Mouse (Mus musculus) forebrain, embryonic 14.5 days (tissue): ENCODE measurements around the gene Zfp526. TPM values are rescaled to one million over a fixed set of nuclear protein-coding genes. Genes with fewer than 3 reads are reported as not detected.

Experiments used
- ATAC-seq: fragments of 200-750 bp; cut with Nextera tagmentation; 2 replicates; pipeline ENCODE4 v1.8.0; 2017; ENCODE audit warnings: mild to moderate bottlenecking, moderate library complexity
- DNase-seq: peaks from one replicate; pipeline ENCODE4 v3.0.0-alpha.2; 2015; ENCODE audit warnings: low spot score
- H3K27ac ChIP-seq: fragments of 300-500 bp; sonication (generic); 2 replicates; pipeline ENCODE4 v1.5.1; 2014; ENCODE audit warnings: low read depth, mild to moderate bottlenecking, control low read depth, low read length, moderate library complexity
- H3K27me3 ChIP-seq: fragments of 300-500 bp; sonication (generic); replicated peaks from 2 replicates; pipeline ENCODE4 v1.6.1; 2014; ENCODE audit warnings: low read length, control low read depth, mixed read lengths; ENCODE audit not compliant: control insufficient read depth, insufficient read depth
- H3K36me3 ChIP-seq: fragments of 300-500 bp; sonication (generic); 2 replicates; pipeline ENCODE4 v1.6.1; 2014; ENCODE audit warnings: low read length, control low read depth; ENCODE audit not compliant: control insufficient read depth, insufficient read depth
- H3K4me1 ChIP-seq: fragments of 300-500 bp; sonication (generic); 2 replicates; pipeline ENCODE4 v1.6.1; 2014; ENCODE audit warnings: antibody characterized with exemption, low read length, control low read depth; ENCODE audit not compliant: control insufficient read depth, insufficient read depth
- H3K4me2 ChIP-seq: fragments of 300-500 bp; sonication (generic); 2 replicates; pipeline ENCODE4 v1.6.1; 2014; ENCODE audit warnings: mild to moderate bottlenecking, control low read depth, low read length
- H3K4me3 ChIP-seq: fragments of 300-500 bp; sonication (generic); 2 replicates; pipeline ENCODE4 v1.5.1; 2014; ENCODE audit warnings: low read depth, low read length, control low read depth
- H3K9ac ChIP-seq: fragments of 300-500 bp; sonication (generic); 2 replicates; pipeline ENCODE4 v1.6.1; 2014; ENCODE audit warnings: mild to moderate bottlenecking, low read length, control low read depth, moderate library complexity
- H3K9me3 ChIP-seq: fragments of 300-500 bp; sonication (generic); replicated peaks from 2 replicates; pipeline ENCODE4 v1.6.1; 2016; ENCODE audit warnings: low read length, control low read depth, mixed read lengths; ENCODE audit not compliant: control insufficient read depth
- WGBS: fragments of 180-500 bp; shearing (Covaris S2); extraction: QIAGEN DNeasy Blood & Tissue Kit; methylation state at CpG from one replicate; pipeline ENCODE4 v1.1.7; 2014; 5-methylcytosine and 5-hydroxymethylcytosine counted together
- polyA plus RNA-seq: library from polyadenylated mRNA; unstranded; fragments of >200 nt; fragmentation: Nextera tagmentation; extraction: Ambion mirVana; gene quantifications from 2 replicates; pipeline ENCODE4 v1.2.1, GENCODE M21; 2014

The Zfp526 gene
- polyA plus RNA-seq, 1 experiment from 2014 or later, result 2.3 TPM

DNA sequence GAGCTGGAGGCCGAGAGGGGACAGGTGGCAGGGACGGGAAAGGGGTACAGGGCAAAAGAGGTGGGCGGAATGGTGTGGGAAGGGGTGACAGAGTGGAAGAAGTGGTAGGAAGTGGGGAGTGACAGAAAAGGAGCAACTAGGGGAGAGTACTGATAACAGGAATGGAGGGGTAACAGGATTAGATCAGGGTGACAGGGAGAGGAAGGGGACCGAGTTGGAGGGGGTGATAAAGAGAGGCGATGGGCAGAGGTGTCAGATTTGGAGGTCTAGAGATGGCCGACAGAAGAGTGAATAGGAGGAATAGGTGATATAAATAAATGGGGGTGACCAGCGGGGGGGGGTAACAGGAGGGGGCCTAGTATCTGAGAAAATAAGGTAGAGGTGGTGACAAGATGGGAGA, 47.4 kb downstream of the Zfp526 start:
- Histone ChIP-seq H3K27ac (peak overlapping the region; percentile 82), H3K9me3 (no peaks in the 10 kb centered on the region), H3K36me3 (peaks cover 28% of the 10 kb centered on the region), H3K9ac (peak overlapping the region; percentile 81), H3K4me1 (peaks cover 14% of the 10 kb centered on the region), H3K27me3 (no peaks in the 10 kb centered on the region), H3K4me2 (peak overlapping the region; percentile 80), H3K4me3 (peak overlapping the region; percentile 73)
- WGBS, result 3% methylated on average over 7 of the region's 7 CpGs
- no peak for DNase-seq
- no peak for ATAC-seq

DNA sequence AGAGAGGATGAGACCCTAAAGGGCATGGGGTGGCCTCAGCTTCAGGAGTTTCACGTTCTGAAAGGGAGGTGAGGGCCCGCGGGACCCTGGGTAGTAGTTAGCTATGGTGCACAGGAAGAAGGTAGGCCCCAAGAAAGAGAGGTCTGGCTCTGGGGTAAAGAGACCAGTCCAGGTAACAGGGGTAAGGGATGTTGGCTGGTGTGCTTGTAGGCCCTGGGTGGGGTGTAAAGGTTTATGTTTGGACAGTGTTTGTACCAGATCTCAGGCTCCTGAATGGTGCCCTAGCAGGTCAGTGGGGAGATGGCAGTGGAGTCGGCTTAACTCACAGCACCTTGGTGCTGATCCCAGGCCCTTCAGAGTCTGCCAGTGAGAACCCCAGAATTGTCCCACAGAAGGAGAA, 47.8 kb downstream of the Zfp526 start:
- peak overlapping the region; percentile 73 for H3K4me3 ChIP-seq
- peaks cover 32% of the 10 kb centered on the region for H3K36me3 ChIP-seq
- peaks cover 14% of the 10 kb centered on the region for H3K4me1 ChIP-seq
- no peak overlapping the region for H3K27ac ChIP-seq
- ATAC-seq (no peak), DNase-seq (no peak)
- no peaks in the 10 kb centered on the region for H3K9me3 ChIP-seq
- peak overlapping the region; percentile 81 for H3K9ac ChIP-seq
- peak overlapping the region; percentile 80 for H3K4me2 ChIP-seq
- 49% methylated on average over 4 of the region's 4 CpGs for WGBS
- no peaks in the 10 kb centered on the region for H3K27me3 ChIP-seq

DNA sequence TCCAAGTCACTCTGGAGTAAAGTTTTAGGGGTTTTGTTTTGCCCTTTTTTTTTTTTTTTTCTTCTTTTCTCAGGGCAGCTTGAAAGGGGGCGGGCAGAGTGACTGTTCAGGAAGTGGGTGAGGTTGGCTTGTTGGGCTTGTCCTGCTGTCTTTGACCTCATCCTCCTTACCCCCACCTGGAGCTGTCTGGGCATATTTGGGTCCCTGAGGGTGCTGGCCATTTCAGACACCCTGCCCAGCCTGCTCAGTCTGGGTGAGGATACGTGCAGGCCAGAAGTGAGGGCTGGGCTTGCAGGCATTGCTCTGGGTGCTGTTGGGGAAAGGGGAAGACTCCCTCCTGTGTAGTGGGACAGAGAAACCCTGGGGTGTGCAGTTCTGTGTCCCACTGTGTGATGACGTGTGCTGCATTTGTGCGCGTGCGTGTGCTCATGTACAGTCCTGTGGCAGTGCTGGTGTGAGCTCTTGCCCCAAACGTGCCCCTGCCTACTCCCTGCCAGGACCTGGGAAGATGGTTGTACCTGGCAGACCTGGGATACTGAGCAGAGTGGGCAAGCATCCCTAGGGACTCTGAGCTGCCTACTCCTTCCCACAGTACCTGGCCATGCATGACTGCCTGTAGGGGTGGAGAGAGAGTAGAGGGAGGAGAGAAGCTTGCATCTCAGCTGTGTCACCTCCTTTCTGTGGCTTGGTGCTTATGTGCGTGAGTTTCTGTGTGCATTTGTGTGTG, 48.5 kb downstream of the Zfp526 start:
- peaks cover 18% of the 10 kb centered on the region for H3K4me1 ChIP-seq
- no peak overlapping the region for H3K27ac ChIP-seq
- WGBS, result 86% methylated on average over 8 of the region's 8 CpGs
- ATAC-seq, result no peak
- H3K4me2 ChIP-seq, result peak overlapping the region; percentile 80
- H3K36me3 ChIP-seq, result peaks cover 36% of the 10 kb centered on the region
- no peak for DNase-seq
- H3K4me3 ChIP-seq, result peak overlapping the region; percentile 73
- H3K27me3 ChIP-seq, result no peaks in the 10 kb centered on the region
- H3K9ac ChIP-seq, result peak overlapping the region; percentile 81; the same call in 1 of the 2 replicates
- H3K9me3 ChIP-seq, result no peaks in the 10 kb centered on the region

DNA sequence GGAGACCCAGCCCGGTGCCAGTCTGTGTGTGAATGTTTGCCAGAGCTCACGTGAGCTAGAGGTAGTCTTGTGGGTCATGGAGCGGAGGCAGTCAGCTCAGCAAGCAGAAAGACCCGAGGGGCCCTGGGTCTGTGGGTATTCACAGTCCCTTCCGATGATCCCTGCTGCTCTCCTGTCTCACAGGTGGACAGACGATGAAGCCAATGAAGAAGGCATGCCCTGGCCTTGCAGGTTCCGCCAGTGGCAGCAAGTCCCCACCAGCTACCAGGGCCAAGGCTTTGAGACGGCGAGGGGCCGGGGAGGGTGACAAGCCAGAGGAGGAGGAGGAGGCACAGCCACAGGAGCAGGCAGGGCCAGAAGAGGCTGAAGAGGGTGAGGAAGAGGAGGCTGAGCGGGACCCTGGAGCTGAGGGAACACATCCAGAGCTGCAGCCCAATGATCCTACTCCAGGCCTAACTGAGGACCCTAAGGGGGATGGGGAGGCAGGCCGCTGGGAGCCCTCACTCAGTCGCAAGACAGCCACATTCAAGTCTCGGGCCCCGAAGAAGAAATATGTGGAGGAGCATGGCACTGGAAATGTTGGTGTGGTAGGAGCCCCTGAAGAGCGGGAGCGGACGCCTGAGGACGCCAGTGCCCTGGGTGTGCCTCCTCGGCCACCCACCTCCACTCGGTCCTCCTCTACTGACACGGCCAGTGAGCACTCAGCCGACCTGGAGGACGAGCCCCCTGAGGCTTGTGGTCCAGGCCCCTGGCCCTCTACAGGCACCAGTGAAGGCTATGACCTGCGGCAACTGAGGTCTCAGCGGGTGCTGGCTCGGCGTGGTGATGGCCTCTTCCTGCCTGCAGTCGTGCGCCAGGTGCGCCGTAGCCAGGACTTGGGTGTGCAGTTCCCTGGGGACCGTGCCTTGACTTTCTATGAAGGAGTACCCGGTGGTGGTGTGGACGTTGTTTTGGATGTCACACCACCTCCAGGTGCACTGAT, 49.7 kb downstream of the Zfp526 start:
- H3K4me3 ChIP-seq, result no peak overlapping the region
- no peaks in the 10 kb centered on the region for H3K9me3 ChIP-seq
- H3K4me1 ChIP-seq, result peaks cover 18% of the 10 kb centered on the region
- no peaks in the 10 kb centered on the region for H3K27me3 ChIP-seq
- H3K4me2 ChIP-seq, result no peak overlapping the region
- H3K36me3 ChIP-seq, result peaks cover 40% of the 10 kb centered on the region
- H3K9ac ChIP-seq, result peak overlapping the region; percentile 6; the same call in 1 of the 2 replicates
- 91% methylated on average over 35 of the region's 35 CpGs for WGBS
- no peak for DNase-seq
- ATAC-seq, result no peak
- no peak overlapping the region for H3K27ac ChIP-seq

DNA sequence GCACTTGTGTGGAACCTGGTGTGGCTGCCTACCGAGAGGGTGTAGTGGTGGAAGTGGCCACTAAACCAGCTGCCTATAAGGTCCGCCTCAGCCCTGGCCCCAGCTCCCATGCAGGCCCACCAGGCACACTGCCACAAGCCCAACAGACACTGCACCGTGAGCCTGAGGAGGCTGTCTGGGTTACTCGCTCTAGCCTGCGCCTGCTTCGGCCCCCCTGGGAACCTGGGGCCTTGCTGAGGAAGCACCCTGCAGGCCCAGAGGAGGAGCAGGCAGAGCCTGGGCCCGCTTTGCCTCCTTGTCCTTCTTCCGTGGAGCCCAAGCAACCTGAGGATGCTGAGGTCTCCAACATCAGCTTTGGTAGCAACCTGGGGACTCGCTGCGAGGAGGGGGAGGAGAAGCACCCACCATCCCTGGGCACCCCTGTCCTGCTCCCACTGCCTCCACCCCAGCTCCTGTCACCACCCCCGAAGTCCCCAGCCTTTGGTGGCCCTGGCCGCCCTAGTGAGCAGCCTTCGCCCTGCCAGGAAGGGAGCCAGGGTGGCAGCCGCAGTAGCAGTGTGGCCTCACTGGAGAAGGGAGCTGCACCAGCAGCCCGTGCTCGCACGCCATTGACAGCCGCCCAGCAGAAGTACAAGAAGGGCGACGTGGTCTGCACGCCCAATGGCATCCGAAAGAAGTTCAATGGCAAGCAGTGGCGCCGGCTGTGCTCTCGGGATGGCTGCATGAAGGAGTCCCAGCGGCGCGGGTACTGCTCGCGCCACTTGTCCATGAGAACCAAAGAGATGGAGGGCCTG, 50.6 kb downstream of the Zfp526 start:
- H3K27me3 ChIP-seq, result no peaks in the 10 kb centered on the region
- no peak overlapping the region for H3K9ac ChIP-seq
- peaks cover 17% of the 10 kb centered on the region for H3K4me1 ChIP-seq
- no peak overlapping the region for H3K4me2 ChIP-seq
- ATAC-seq (no peak), DNase-seq (no peak)
- H3K4me3 ChIP-seq, result no peak overlapping the region
- no peaks in the 10 kb centered on the region for H3K9me3 ChIP-seq
- H3K27ac ChIP-seq, result no peak overlapping the region
- WGBS, result 89% methylated on average over 30 of the region's 30 CpGs
- H3K36me3 ChIP-seq, result peaks cover 40% of the 10 kb centered on the region

DNA sequence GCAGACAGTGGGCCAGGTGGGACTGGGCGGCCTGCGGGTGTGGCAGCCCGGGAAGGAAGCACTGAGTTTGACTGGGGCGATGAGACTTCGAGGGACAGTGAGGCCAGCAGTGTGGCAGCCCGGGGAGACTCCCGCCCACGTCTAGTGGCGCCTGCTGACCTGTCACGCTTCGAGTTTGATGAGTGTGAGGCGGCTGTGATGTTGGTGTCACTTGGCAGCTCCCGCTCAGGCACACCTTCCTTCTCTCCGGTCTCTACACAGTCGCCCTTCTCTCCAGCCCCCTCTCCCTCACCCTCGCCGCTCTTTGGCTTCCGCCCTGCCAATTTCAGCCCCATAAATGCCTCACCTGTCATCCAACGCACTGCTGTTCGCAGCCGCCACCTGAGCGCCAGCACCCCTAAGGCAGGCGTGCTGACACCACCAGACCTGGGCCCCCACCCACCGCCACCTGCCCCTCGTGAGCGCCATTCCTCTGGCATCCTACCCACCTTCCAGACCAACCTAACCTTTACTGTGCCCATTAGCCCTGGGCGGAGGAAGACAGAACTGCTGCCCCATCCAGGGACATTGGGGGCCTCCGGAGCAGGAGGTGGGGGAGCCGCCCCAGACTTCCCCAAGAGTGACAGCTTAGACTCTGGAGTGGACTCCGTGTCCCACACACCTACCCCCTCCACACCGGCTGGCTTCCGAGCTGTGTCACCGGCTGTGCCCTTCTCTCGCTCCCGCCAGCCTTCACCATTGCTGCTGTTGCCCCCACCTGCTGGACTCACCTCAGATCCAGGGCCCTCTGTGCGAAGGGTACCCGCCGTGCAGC, 51.4 kb downstream of the Zfp526 start:
- H3K4me3 ChIP-seq, result no peak overlapping the region
- no peak overlapping the region for H3K4me2 ChIP-seq
- H3K36me3 ChIP-seq, result peaks cover 40% of the 10 kb centered on the region
- no peak for DNase-seq
- H3K27ac ChIP-seq, result no peak overlapping the region
- peaks cover 18% of the 10 kb centered on the region for H3K4me1 ChIP-seq
- H3K9me3 ChIP-seq, result no peaks in the 10 kb centered on the region
- WGBS, result 91% methylated on average over 38 of the region's 38 CpGs
- no peak overlapping the region for H3K9ac ChIP-seq
- H3K27me3 ChIP-seq, result no peaks in the 10 kb centered on the region
- no peak for ATAC-seq

DNA sequence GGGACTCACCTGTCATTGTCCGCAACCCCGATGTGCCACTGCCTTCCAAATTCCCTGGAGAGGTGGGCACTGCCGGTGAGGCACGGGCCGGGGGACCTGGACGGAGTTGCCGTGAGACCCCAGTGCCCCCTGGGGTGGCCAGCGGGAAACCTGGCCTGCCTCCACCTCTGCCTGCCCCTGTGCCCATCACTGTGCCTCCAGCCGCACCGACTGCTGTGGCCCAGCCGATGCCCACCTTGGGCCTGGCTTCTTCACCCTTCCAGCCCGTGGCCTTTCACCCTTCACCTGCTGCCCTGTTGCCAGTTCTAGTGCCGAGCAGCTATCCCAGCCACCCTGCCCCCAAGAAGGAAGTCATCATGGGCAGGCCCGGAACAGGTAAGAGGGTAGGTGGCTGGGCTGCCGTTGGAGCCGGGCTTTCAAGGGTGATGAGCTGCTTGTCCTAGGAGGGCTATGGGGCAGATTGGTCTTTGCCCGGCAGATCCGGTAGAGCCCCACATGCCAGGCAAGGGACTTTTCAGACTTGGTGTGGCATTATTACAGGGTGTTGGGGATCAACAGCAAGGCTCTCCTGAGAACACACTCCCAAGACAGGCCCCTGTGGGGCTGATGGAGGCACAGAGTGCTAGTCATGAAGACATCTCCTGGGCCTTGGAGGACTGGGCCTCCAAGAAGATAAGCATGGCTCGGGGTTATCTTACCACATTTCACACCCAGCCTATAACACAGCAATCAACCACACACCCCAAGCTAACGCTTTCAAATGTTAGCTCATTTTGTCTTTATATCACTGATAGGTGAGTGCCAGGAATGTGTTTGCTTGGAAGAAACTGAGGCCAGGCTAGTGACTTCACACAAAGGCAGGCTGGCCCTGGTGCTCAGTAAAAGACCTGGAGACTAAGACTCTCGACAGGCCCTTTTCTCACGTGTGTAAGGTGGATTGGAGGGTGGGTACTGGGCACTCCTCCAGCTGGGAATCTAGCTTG, 52.3 kb downstream of the Zfp526 start:
- Histone ChIP-seq H3K9ac (peak overlapping the region; percentile 35; the same call in 1 of the 2 replicates), H3K4me1 (peaks cover 22% of the 10 kb centered on the region), H3K4me2 (no peak overlapping the region), H3K27ac (no peak overlapping the region), H3K36me3 (peaks cover 40% of the 10 kb centered on the region), H3K4me3 (no peak overlapping the region), H3K9me3 (no peaks in the 10 kb centered on the region), H3K27me3 (no peaks in the 10 kb centered on the region)
- ATAC-seq (no peak), DNase-seq (no peak)
- 89% methylated on average over 22 of the region's 22 CpGs for WGBS
